ENCODE assay signal across 19 mouse cellular contexts in the genomic region with DNA sequence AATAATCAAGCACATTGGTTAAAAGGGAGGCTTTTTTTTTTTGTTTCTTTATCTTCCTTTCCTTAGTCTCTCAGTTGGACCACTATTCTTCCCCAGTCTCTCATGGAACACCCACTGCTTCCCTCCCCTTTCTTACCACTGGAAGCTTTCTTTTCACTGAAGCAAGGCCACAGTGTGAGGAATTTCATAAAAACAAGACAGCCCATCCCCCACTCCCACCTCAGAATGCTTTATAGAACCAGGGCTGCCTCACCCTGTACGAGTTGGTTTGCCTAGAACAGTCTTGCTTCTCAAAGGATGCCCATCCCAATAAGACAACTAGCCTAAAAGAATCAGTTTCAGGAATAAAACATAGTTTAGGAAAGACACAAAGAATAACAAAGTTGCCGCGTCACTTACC. TPM values are rescaled to one million over a fixed set of nuclear protein-coding genes. Genes with fewer than 3 reads are reported as not detected.
DNase-seq lines count a peak whose midpoint lies in the region; ATAC-seq and TF ChIP-seq lines count a peak whose summit lies in the region.
"Had no signal": no experiment of that assay in that cellular context is flagged by ENCODE, and none has a peak within 500 bp of the region (broad histone marks: within the 10 kb centered on the region; RNA-seq: fewer than 3 reads in every experiment).

No protein-coding gene starts in this region.

- H3K9ac ChIP-seq in CH12.LX (ENCODE audit: insufficient read depth, low read depth), result no peak overlapping the region
- no peak overlapping the region for H3K9ac ChIP-seq in forebrain, embryonic 11.5 days (ENCODE audit: low read length)
- no peak overlapping the region for H3K9ac ChIP-seq in midbrain, embryonic 13.5 days (replicated peaks)
- H3K9ac ChIP-seq: embryonic facial prominence, embryonic 15.5 days; heart, embryonic 12.5 days; lung, embryonic 14.5 days had no signal

- no peak overlapping the region for H3K27ac ChIP-seq in CH12.LX (ENCODE audit: insufficient read depth, low read depth)
- no peak overlapping the region for H3K27ac ChIP-seq in forebrain, embryonic 11.5 days (ENCODE audit: low read depth, low read length)
- 0 out of 2 replicates have a peak overlapping the region, but pooled peaks have one; percentile 12 for H3K27ac ChIP-seq in midbrain, embryonic 13.5 days
- H3K27ac ChIP-seq: embryonic facial prominence, embryonic 15.5 days had no signal

- no peak for TF ChIP-seq RAD21 in CH12.LX (IDR thresholded peaks at IDR 0.05; ENCODE audit: low read depth, low read length)

- H3K36me3 ChIP-seq in CH12.LX (replicated peaks in 1 of 2; ENCODE audit: control insufficient read depth in 1 of 2, insufficient read depth in 1 of 2, low read length in 1 of 2), result no peaks in the 10 kb centered on the region
- H3K36me3 ChIP-seq in forebrain, embryonic 11.5 days (ENCODE audit: control insufficient read depth, insufficient read depth, low read length), result no peaks in the 10 kb centered on the region
- H3K36me3 ChIP-seq in midbrain, embryonic 13.5 days, result no peaks in the 10 kb centered on the region; the same call in 1 of the 2 replicates
- H3K36me3 ChIP-seq: embryonic facial prominence, embryonic 15.5 days; heart, embryonic 12.5 days had no signal

- H3K9me3 ChIP-seq in CH12.LX (replicated peaks; ENCODE audit: low read length), result no peaks in the 10 kb centered on the region
- no peaks in the 10 kb centered on the region for H3K9me3 ChIP-seq in forebrain, embryonic 11.5 days (ENCODE audit: control insufficient read depth, low read length)
- H3K9me3 ChIP-seq in midbrain, embryonic 13.5 days, result no peaks in the 10 kb centered on the region
- H3K9me3 ChIP-seq: embryonic facial prominence, embryonic 15.5 days; heart, embryonic 12.5 days had no signal

- no peak for TF ChIP-seq EP300 in CH12.LX (IDR thresholded peaks at IDR 0.05; ENCODE audit: low read length)

- no peak for TF ChIP-seq CTCF in CH12.LX (conservative IDR thresholded peaks at IDR 0.05 in 1 of 2, IDR thresholded peaks at IDR 0.05 in 1 of 2; ENCODE audit: low read depth in 2 of 2, low read length in 2 of 2)

- no peak overlapping the region for H3K4me3 ChIP-seq in CH12.LX (replicated peaks in 1 of 3; ENCODE audit: low read depth in 2 of 3, low read length in 2 of 3, poor library complexity in 1 of 3)
- H3K4me3 ChIP-seq in forebrain, embryonic 11.5 days (ENCODE audit: low read depth, low read length), result no peak overlapping the region
- no peak overlapping the region for H3K4me3 ChIP-seq in midbrain, embryonic 13.5 days (replicated peaks)
- H3K4me3 ChIP-seq: embryonic facial prominence, embryonic 15.5 days; heart, embryonic 12.5 days; myocyte had no signal

- H3K4me1 ChIP-seq in CH12.LX (ENCODE audit: control insufficient read depth in 1 of 2, insufficient read depth in 2 of 2), result no peaks in the 10 kb centered on the region
- 0 out of 2 replicates have a peak, but pooled peaks cover 2% of the 10 kb centered on the region for H3K4me1 ChIP-seq in forebrain, embryonic 11.5 days (replicated peaks; ENCODE audit: control insufficient read depth, insufficient read depth, low read length)
- peaks cover 16% of the 10 kb centered on the region for H3K4me1 ChIP-seq in midbrain, embryonic 13.5 days (replicated peaks)
- H3K4me1 ChIP-seq: embryonic facial prominence, embryonic 15.5 days had no signal

- no peak for TF ChIP-seq POLR2A in CH12.LX (IDR thresholded peaks at IDR 0.05; ENCODE audit: low read depth, low read length)

- in situ Hi-C loops in CH12.LX (cut with MboI; ENCODE audit: low pct_ligation_motif_present, low pct_unique_long_range_greater_than_20kb, low sequenced_read_pairs), result no loop called here

- H3K79me2 ChIP-seq in CH12.LX (replicated peaks; ENCODE audit: control insufficient read depth, extremely low read depth, insufficient read depth, poor library complexity, severe bottlenecking), result no peaks in the 10 kb centered on the region

- DNase-seq in CH12.LX (ENCODE audit: extremely low read depth), result no peak
- peak; percentile 17 for DNase-seq in Muller cell, postnatal 12 days (ENCODE audit: inconsistent ontology term)
- DNase-seq in forebrain, embryonic 11.5 days (ENCODE audit: low spot score), result peak; percentile 63
- DNase-seq in right cerebral cortex, postnatal 36 days (ENCODE audit: low spot score in 2 of 2), result no peak
- DNase-seq in heart, postnatal 4 days, result no peak
- no peak for DNase-seq in left cerebral cortex, adult 18-20 months (ENCODE audit: low spot score in 2 of 2)
- DNase-seq: adrenal gland, postnatal 14 days; cerebellum, postnatal 10 days; gastrocnemius, postnatal 25 days; kidney, adult 2 months; kidney, postnatal 25 days; lung, embryonic 14.5 days; right cerebral cortex, postnatal 14 days had no signal

- dilution Hi-C loops in CH12.LX (cut with MboI; ENCODE audit: extremely low pct_ligation_motif_present, extremely low pct_unique_long_range_greater_than_20kb, low sequenced_read_pairs), result no loop called here

- WGBS in forebrain, embryonic 11.5 days, result 31% methylated on average over 3 of the region's 3 CpGs
- WGBS in midbrain, embryonic 13.5 days, result 25% methylated on average over 3 of the region's 3 CpGs

- H3K4me2 ChIP-seq in CH12.LX (ENCODE audit: insufficient read depth, low read depth, poor library complexity, severe bottlenecking), result peak overlapping the region; percentile 6; the same call in 1 of the 2 replicates
- no peak overlapping the region; the same call in 1 of the 2 replicates for H3K4me2 ChIP-seq in forebrain, embryonic 11.5 days (ENCODE audit: low read depth, low read length, severe bottlenecking)
- H3K4me2 ChIP-seq in midbrain, embryonic 13.5 days (replicated peaks), result no peak overlapping the region
- H3K4me2 ChIP-seq: embryonic facial prominence, embryonic 15.5 days; heart, embryonic 12.5 days; liver, embryonic 11.5 days; lung, embryonic 14.5 days had no signal

- ATAC-seq in forebrain, embryonic 11.5 days (replicated peaks; ENCODE audit: low FRiP score), result peak; percentile 88
- ATAC-seq in midbrain, embryonic 13.5 days, result peak; percentile 83
- ATAC-seq: CD4-positive, CD25-positive, alpha-beta regulatory T cell, adult 4 months had no signal

- H3K27me3 ChIP-seq in CH12.LX (replicated peaks), result no peaks in the 10 kb centered on the region
- H3K27me3 ChIP-seq in forebrain, embryonic 11.5 days (ENCODE audit: control insufficient read depth, insufficient read depth, low read length), result no peaks in the 10 kb centered on the region
- H3K27me3 ChIP-seq in midbrain, embryonic 13.5 days, result no peaks in the 10 kb centered on the region
- H3K27me3 ChIP-seq: embryonic facial prominence, embryonic 15.5 days; heart, embryonic 12.5 days had no signal

TF ChIP-seq in CH12.LX, 34 proteins besides CTCF, POLR2A, EP300 and RAD21:
- no peak for TF ChIP-seq BHLHE40 (IDR thresholded peaks at IDR 0.05; ENCODE audit: low read depth, low read length)
- TF ChIP-seq JUND (conservative IDR thresholded peaks at IDR 0.05; ENCODE audit: low read depth, low read length), result no peak
- no peak for TF ChIP-seq E2F4 (IDR thresholded peaks at IDR 0.05; ENCODE audit: insufficient replicate concordance, low read depth, low read length)
- TF ChIP-seq USF1 (IDR thresholded peaks at IDR 0.05; ENCODE audit: low read depth, low read length), result no peak
- peak; percentile 68 for TF ChIP-seq CHD2 (IDR thresholded peaks at IDR 0.05; ENCODE audit: low read length)
- no peak for TF ChIP-seq SMC3 (IDR thresholded peaks at IDR 0.05; ENCODE audit: low read depth, low read length)
- no peak for TF ChIP-seq ZKSCAN1 (IDR thresholded peaks at IDR 0.05; ENCODE audit: borderline replicate concordance, low read depth, low read length)
- TF ChIP-seq MAZ (IDR thresholded peaks at IDR 0.05; ENCODE audit: low read depth, low read length), result no peak
- 0 out of 2 replicates have a peak, but pooled peaks have one; percentile 17 for TF ChIP-seq MEF2A (IDR thresholded peaks at IDR 0.05; ENCODE audit: borderline replicate concordance, low read depth, low read length)
- no peak for TF ChIP-seq ETS1 (conservative IDR thresholded peaks at IDR 0.05; ENCODE audit: low read depth, low read length)
- TF ChIP-seq NELFE (IDR thresholded peaks at IDR 0.05; ENCODE audit: low read depth, low read length), result no peak
- no peak for TF ChIP-seq PAX5 (IDR thresholded peaks at IDR 0.05; ENCODE audit: low read length)
- TF ChIP-seq USF2 (conservative IDR thresholded peaks at IDR 0.05; ENCODE audit: low read depth, low read length), result no peak
- TF ChIP-seq ZNF384 (IDR thresholded peaks at IDR 0.05; ENCODE audit: low read depth, low read length), result peak; percentile 44; the same call in 1 of the 2 replicates
- no peak for TF ChIP-seq UBTF (IDR thresholded peaks at IDR 0.05; ENCODE audit: low read depth, low read length)
- no peak for TF ChIP-seq ZC3H11A (IDR thresholded peaks at IDR 0.05; ENCODE audit: low read depth, low read length)
- TF ChIP-seq MXI1 (IDR thresholded peaks at IDR 0.05; ENCODE audit: low read depth, low read length), result no peak
- TF ChIP-seq KAT2A (IDR thresholded peaks at IDR 0.05; ENCODE audit: insufficient replicate concordance, low read length), result no peak
- TF ChIP-seq IRF4 (IDR thresholded peaks at IDR 0.05; ENCODE audit: low read depth, low read length), result no peak

RNA-seq across cellular contexts. Expression of a gene that starts 23.0 kb away (rescaled TPM):
- total RNA-seq in CH12.LX (2012; rRNA removed), result not detected in 2 replicates
- total RNA-seq in CH12.LX (2014; rRNA removed), result 0.05 and 0.12 TPM in 2 replicates
- polyA plus RNA-seq in CH12.LX (2012; ENCODE audit: insufficient read length, low read depth), result 0.19 TPM in 1 of 2 replicates, not detected in the other
- 24.8 and 26.4 TPM in 2 replicates for polyA plus RNA-seq in forebrain, embryonic 11.5 days (2014; fragmentation: Nextera tagmentation; extraction: Ambion mirVana)
- 43.4 and 44.2 TPM in 2 replicates for polyA plus RNA-seq in midbrain, embryonic 13.5 days (2015; fragmentation: Nextera tagmentation; extraction: Ambion mirVana)
- 1 to 10 TPM; 2.7 to 3.0 TPM for total RNA-seq in heart, postnatal 4 days (2021)
- total RNA-seq in left cerebral cortex, adult 18-20 months (2021), result 10 to 100 TPM; 18.5 to 24.1 TPM
- polyA plus RNA-seq: CD4-positive, CD25-positive, alpha-beta regulatory T cell, adult 4 months had no signal

Comparison
In these comparisons a context has a peak if more than half of its experiments do, and no peak if none do; other contexts are left out.
1. DNase-seq: peak in Muller cell, postnatal 12 days (single experiment) and forebrain, embryonic 11.5 days (single experiment); none in CH12.LX (single experiment), right cerebral cortex, postnatal 36 days (0 of 2), heart, postnatal 4 days (single experiment) and left cerebral cortex, adult 18-20 months (0 of 2).
2. RNA of a gene that starts 23.0 kb away (total RNA-seq): 18.5 to 24.1 TPM in left cerebral cortex, adult 18-20 months; 2.7 to 3.0 TPM in heart, postnatal 4 days and 0.05 to 0.12 TPM in CH12.LX; every median in the first group is over 4 times any median in the second.